Mouse (Mus musculus): ENCODE data around the gene Fzd5. TPM values are rescaled to one million over a fixed set of nuclear protein-coding genes. Genes with fewer than 3 reads are reported as not detected.

The Fzd5 gene
- total RNA-seq, 2 experiments from 2014 or later: 3.9 to 4.4 TPM

GRCm38 (mm10) chr1:64733453-64734245 lies 3.9 kb downstream of the Fzd5 start:
- DNase-seq: no peak

- no peak for DNase-seq
These were observed 4.8 kb downstream of the Fzd5 start for GRCm38 (mm10) chr1:64732637-64733200.

DNA sequence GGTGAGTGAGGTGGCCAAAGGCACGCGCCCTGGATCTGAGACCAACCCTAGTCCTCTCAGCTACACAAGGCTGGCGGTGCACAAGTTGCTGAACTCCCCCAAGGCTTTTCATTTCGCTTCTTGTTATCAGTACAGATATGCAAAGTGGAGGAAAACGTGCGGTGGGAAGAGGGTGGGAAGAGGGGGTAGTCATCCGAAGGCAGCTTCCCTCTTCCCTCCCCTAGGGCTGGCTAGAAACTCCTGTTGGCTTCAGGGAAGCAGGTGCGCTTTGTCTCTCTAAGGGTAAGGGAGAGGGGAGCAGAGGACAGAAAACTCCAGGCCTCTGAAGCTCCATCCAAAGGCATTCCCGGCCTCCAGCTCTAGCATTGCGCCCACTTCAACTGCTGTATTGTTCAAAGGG lies 5.4 kb downstream of the Fzd5 start:
- no peak for DNase-seq

- DNase-seq: no peak
These were observed 6.1 kb downstream of the Fzd5 start for GRCm38 (mm10) chr1:64731341-64732020.

DNA sequence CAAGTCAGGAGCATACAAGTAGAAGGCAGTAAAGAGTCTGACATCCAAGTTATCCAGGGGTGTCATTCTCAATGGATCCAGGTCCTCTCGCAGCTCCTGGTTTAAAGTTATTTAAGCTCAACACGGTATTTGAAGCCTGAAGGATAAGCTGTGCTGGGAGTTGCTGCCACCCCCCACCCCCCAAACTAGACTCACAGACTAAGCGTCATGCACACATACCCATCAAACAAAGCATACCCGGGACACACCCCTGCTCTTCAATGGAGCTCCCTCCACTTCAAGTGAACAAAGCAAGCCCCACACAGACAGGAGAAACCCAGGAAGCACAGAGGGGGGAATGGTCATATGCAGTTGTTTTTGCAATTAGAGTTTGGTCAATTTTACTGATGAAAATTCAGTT lies 7.5 kb downstream of the Fzd5 start:
- DNase-seq: no peak

GRCm38 (mm10) chr1:64721034-64721587 lies 16.4 kb downstream of the Fzd5 start:
- DNase-seq: no peak

DNA sequence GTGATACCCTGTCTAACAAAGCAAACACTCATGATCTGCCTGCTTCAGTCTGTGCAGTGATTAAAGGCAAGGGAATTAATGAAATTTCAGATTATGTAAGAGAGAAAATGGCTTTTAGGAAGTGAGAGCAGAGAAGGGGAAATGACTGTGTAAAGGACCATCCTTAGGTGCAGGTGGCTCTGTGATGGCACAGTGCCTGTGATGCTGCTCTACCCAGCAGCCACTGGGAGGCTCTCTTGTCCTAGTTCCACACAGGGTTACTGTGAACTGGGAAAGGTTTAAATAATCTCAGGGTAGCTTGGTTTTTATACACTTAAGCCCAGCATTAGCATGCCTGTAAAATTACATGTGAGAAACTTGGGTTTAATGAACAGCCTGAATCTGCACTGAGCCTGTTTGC lies 20.0 kb downstream of the Fzd5 start:
- peak; percentile 63 to 72 for DNase-seq

DNA sequence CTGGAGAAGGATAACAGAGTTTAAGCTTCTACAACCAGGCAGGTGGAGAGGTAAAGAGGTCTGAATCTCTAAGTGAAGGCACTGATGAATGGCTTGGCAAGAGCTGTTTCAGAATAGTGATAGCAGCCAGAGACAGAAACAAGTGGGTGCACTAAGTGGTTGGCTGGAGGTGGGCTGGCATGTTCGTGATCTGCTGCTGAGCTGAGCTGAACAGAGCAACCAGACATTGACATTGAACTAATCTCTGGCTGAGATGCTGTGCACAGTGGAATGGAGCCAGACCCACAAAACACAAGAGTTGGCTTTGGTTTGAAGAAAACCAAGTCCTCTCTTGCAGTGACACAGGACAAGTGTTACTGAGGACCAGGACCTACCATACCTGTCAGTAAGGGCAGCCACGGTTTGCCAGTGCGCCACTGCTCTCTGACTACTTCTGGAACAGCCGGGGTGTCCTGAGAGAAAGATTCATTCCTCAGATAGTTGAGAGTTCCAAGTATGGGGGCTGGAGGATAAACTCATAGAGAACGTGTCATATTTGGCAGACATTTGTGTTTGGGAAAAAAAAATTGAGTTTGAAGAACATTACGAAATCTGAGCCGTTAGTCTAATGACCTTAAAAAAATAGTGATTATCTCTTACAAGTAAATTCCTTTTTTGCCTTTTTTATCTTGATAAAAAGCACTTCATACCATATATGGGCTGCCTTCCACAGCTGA lies 20.8 kb downstream of the Fzd5 start:
- DNase-seq: peak; percentile 16 to 38

DNA sequence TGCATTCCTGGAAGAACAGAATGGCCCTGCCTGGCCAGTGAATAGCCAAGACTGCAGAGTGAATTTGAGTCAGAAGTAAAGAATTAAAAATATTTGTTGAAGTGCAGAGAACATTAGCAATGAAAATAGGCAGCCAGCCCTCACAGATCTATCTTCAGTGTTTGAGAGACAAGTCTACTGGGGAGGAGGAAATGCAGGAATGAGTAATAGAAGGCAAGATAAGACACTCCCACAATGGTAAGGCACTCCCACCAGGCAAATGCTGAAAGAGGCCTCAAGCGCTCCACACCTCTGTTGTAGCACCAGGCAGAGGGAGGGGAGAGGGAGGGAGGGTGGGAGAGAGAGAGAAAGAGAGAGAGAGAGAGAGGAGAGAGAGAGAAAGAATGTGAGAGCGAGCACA lies 22.1 kb downstream of the Fzd5 start:
- peak in 1 of 2 experiments; percentile 22 for DNase-seq

GRCm38 (mm10) chr1:64712006-64712760 lies 25.4 kb downstream of the Fzd5 start:
- DNase-seq: no peak

DNA sequence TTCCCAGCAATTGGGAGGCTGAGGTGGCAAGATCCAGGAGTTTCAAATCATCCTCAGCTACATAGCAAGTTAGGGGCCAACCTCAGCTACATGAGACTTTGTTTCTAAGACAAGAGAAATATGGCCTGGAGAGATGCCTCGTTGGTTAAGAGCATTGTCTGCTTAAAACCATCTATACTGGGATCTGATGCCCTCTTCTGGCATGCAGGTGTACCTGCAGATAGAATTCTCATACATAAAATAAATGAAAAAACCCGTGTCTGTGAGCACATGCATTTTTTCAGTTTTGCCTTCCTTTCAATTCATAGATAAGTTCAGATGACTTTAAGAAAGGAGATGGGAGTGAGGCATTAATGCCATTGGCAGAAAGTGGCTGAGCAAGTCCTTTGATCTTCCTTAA lies 27.7 kb downstream of the Fzd5 start:
- DNase-seq: peak in 1 of 2 experiments; percentile 34

DNA sequence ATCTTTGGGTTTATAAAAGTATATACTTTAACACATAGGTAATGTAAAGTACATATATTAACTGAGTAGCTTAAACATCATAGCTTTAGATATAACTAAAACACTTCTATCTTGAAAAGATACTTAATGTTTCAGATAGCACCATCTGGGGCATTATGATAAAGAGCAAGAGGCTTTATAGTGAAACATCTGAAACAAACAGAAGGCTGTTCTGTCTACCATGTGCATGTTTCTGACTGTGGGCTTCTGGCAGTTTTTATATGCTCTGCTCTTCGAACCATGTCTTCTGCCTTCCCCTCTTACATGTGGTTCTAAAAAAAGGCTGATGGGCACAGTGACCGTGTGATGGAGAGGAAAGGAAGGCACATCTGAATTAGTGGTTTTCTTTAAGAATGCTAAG lies 30.9 kb downstream of the Fzd5 start:
- DNase-seq: no peak

- DNase-seq: peak; percentile 69 to 86
These were observed 32.3 kb downstream of the Fzd5 start for GRCm38 (mm10) chr1:64705230-64705629.

GRCm38 (mm10) chr1:64701780-64702179 lies 35.8 kb downstream of the Fzd5 start:
- DNase-seq: no peak

DNA sequence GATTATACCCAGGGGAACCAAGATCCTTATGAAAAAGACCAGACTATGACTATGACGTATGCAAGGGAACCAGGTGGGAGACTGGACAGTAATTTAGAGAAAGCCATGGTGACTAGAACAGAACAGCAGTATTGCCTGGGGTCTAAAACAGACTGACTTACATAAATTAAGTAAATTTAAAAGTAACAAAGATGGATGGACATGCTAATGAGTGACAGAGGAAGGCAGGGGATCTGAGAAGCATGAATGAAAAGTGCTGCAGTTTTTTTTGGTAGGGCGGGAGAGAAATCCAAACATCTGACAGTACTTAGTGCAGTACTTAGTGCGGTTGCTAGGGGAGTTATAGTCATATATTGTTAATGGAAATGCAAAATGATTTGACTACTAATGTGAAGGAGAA lies 42.4 kb downstream of the Fzd5 start:
- DNase-seq: no peak

- no peak for DNase-seq
These were observed 46.0 kb downstream of the Fzd5 start for GRCm38 (mm10) chr1:64691581-64691980.

- DNase-seq: peak; percentile 65 to 76
These were observed 46.4 kb downstream of the Fzd5 start for GRCm38 (mm10) chr1:64691121-64691551.

GRCm38 (mm10) chr1:64690213-64691013 lies 47.1 kb downstream of the Fzd5 start, which contains the start of gene Ccnyl1:
Gene Ccnyl1 (plus strand): TSS chr1:64690455.
- peak; percentile 98 to 100 for DNase-seq

GRCm38 (mm10) chr1:64689561-64690212 lies 47.9 kb downstream of the Fzd5 start:
- DNase-seq: no peak

DNA sequence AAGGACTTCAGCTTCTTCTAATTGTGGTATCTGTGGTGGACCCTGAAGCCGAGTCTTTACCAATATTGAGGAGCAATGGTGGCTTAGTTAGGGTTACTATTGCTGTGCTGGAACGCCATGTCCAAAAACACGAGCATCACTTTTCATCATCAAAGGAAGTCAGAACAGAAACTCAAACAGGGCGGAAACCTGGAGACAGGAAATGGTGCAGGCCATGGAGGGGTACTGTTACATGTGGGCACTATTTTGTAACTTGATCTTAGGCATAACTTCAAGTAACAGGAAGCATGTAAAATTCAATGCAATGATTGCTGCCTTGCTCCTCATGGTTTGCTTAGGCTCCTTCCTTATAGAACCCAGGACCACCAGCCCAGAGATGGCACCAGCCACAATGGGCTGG lies 49.5 kb downstream of the Fzd5 start:
- no peak for DNase-seq
